Mouse (Mus musculus) midbrain, embryonic 13.5 days (tissue): ENCODE results near the gene Cox4i2. TPM values are rescaled to one million over a fixed set of nuclear protein-coding genes. Genes with fewer than 3 reads are reported as not detected.
A peak's percentile ranks its signal among the peaks of the same experiment; 100 is the strongest.

Experiments
- ATAC-seq: fragments of 200-750 bp; cut with Nextera tagmentation; 2 replicates; pipeline ENCODE4 v1.8.0; 2017; ENCODE audit warnings: mild to moderate bottlenecking, moderate TSS enrichment, moderate library complexity
- H3K27ac ChIP-seq: fragments of 300-500 bp; sonication (generic); 2 replicates; pipeline ENCODE4 v1.5.1; 2015; ENCODE audit warnings: inconsistent platforms, mild to moderate bottlenecking, moderate library complexity
- H3K27me3 ChIP-seq: fragments of 300-500 bp; sonication (generic); 2 replicates; pipeline ENCODE4 v1.6.1; 2015; ENCODE audit warnings: mild to moderate bottlenecking, inconsistent platforms
- H3K36me3 ChIP-seq: fragments of 300-500 bp; sonication (generic); 2 replicates; pipeline ENCODE4 v1.6.1; 2015; ENCODE audit warnings: mild to moderate bottlenecking, inconsistent platforms
- H3K4me1 ChIP-seq: fragments of 300-500 bp; sonication (generic); replicated peaks from 2 replicates; pipeline ENCODE4 v1.6.1; 2015; ENCODE audit warnings: inconsistent platforms
- H3K4me2 ChIP-seq: fragments of 300-500 bp; sonication (generic); replicated peaks from 2 replicates; pipeline ENCODE4 v1.6.1; 2015; ENCODE audit warnings: moderate library complexity, mild to moderate bottlenecking, inconsistent platforms
- H3K4me3 ChIP-seq: fragments of 300-500 bp; sonication (generic); replicated peaks from 2 replicates; pipeline ENCODE4 v1.5.1; 2015; ENCODE audit warnings: mild to moderate bottlenecking, inconsistent platforms
- H3K9ac ChIP-seq: fragments of 300-500 bp; sonication (generic); replicated peaks from 2 replicates; pipeline ENCODE4 v1.6.1; 2015; ENCODE audit warnings: mild to moderate bottlenecking, inconsistent platforms
- H3K9me3 ChIP-seq: fragments of 300-500 bp; sonication (generic); 2 replicates; pipeline ENCODE4 v1.6.1; 2016; ENCODE audit warnings: mild to moderate bottlenecking, inconsistent platforms
- WGBS: fragments of 180-500 bp; shearing (Covaris S2); methylation state at CpG from one replicate; pipeline ENCODE4 v1.1.7; 2015; 5-methylcytosine and 5-hydroxymethylcytosine counted together
- polyA plus RNA-seq: library from polyadenylated mRNA; unstranded; fragments of >200 nt; fragmentation: Nextera tagmentation; extraction: Ambion mirVana; gene quantifications from 2 replicates; pipeline ENCODE4 v1.2.1, GENCODE M21; 2015

The Cox4i2 gene
- polyA plus RNA-seq, 1 experiment from 2014 or later = 5.5 TPM

DNA sequence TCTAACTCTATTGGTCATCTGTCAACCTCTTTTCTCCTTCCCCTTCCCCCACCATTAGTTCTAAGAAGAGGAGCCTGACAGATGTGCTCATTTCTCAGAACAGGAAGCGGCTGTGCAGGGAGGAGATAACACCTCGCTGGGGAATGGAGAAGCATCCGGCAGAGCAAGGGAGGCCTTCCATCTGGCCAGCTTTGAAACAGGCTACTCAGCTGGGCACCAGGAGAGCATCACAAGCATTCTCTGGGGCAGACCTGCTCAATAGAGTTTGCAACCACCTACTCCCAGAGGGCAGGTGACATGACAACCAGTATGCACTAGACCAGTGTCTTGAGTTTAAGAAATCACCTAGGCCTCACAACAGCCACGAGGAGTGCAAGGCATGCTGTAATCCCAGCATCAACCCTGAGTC lies 35.6 kb downstream of the Cox4i2 start:
- no peaks in the 10 kb centered on the region for H3K27me3 ChIP-seq
- no peak for ATAC-seq

GRCm38 (mm10) chr2:152792461-152792860 lies 38.5 kb downstream of the Cox4i2 start:
- WGBS = 68% methylated on average over 2 of the region's 2 CpGs
- Histone ChIP-seq H3K27ac (no peak overlapping the region), H3K4me1 (peaks cover 19% of the 10 kb centered on the region), H3K36me3 (no peaks in the 10 kb centered on the region), H3K9ac (no peak overlapping the region), H3K9me3 (no peaks in the 10 kb centered on the region), H3K4me2 (no peak overlapping the region), H3K4me3 (no peak overlapping the region), H3K27me3 (no peaks in the 10 kb centered on the region)
- no peak for ATAC-seq

More for the DNA sequence above, 35.6 kb downstream of the Cox4i2 start:
- Histone ChIP-seq H3K4me3 (no peak overlapping the region), H3K9ac (no peak overlapping the region), H3K9me3 (no peaks in the 10 kb centered on the region), H3K4me2 (no peak overlapping the region), H3K36me3 (no peaks in the 10 kb centered on the region), H3K27ac (no peak overlapping the region), H3K4me1 (peaks cover 19% of the 10 kb centered on the region)
- 73% methylated on average over 4 of the region's 4 CpGs for WGBS

GRCm38 (mm10) chr2:152793381-152793780 lies 39.4 kb downstream of the Cox4i2 start:
- H3K27ac ChIP-seq = no peak overlapping the region
- H3K4me2 ChIP-seq = no peak overlapping the region
- no peaks in the 10 kb centered on the region for H3K27me3 ChIP-seq
- H3K9ac ChIP-seq = no peak overlapping the region
- ATAC-seq = no peak
- peaks cover 19% of the 10 kb centered on the region for H3K4me1 ChIP-seq
- no peaks in the 10 kb centered on the region for H3K36me3 ChIP-seq
- WGBS = 94% methylated on average over 5 of the region's 5 CpGs
- H3K4me3 ChIP-seq = no peak overlapping the region
- no peaks in the 10 kb centered on the region for H3K9me3 ChIP-seq

DNA sequence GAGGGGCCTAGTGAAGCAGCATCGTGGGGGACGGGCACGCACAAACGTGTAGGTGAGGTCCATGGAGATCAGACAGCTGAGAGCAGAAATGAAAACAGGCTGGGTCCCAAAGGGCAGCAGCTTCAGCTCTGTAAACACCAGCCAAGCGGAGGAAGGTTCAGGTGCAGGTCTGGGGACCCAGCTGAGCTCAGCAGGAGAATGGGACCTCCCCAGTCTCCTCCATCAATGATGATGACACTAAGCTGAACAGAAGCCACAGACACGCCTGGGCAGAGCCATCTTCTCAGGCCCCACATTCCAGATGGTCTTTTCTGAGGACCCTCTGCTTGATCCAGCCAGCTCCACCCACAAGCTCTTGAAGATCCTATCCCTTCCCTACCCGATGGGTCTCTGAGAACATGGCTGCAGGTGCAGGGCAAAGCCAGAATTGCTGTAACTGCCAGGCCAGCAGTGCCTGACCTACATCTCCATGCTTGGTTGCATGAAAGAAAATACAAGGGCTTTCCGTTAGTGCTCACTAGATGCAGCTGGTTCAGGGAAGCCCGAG lies 40.4 kb downstream of the Cox4i2 start:
- H3K9me3 ChIP-seq = no peaks in the 10 kb centered on the region
- ATAC-seq = no peak
- 81% methylated on average over 9 of the region's 9 CpGs for WGBS
- H3K4me3 ChIP-seq = no peak overlapping the region
- no peak overlapping the region for H3K9ac ChIP-seq
- peaks cover 10% of the 10 kb centered on the region for H3K4me1 ChIP-seq
- H3K4me2 ChIP-seq = no peak overlapping the region
- no peaks in the 10 kb centered on the region for H3K27me3 ChIP-seq
- no peak overlapping the region for H3K27ac ChIP-seq
- H3K36me3 ChIP-seq = no peaks in the 10 kb centered on the region

- WGBS = 100% methylated on average over 1 of the region's 1 CpGs
- no peak overlapping the region for H3K9ac ChIP-seq
- H3K4me1 ChIP-seq = 0 out of 2 replicates have a peak, but pooled peaks cover 4% of the 10 kb centered on the region
- H3K4me3 ChIP-seq = no peak overlapping the region
- H3K36me3 ChIP-seq = no peaks in the 10 kb centered on the region
- H3K27me3 ChIP-seq = no peaks in the 10 kb centered on the region
- no peak overlapping the region for H3K27ac ChIP-seq
- ATAC-seq = no peak
- H3K4me2 ChIP-seq = no peak overlapping the region
- no peaks in the 10 kb centered on the region for H3K9me3 ChIP-seq
Observed at GRCm38 (mm10) chr2:152797589-152797988, 43.6 kb downstream of the Cox4i2 start.

- WGBS = 80% methylated on average over 7 of the region's 7 CpGs
- H3K4me3 ChIP-seq = no peak overlapping the region
Observed at GRCm38 (mm10) chr2:152799954-152800761, 46.2 kb downstream of the Cox4i2 start.

GRCm38 (mm10) chr2:152800762-152801113 lies 46.8 kb downstream of the Cox4i2 start:
- Histone ChIP-seq H3K4me2 (no peak overlapping the region), H3K36me3 (no peaks in the 10 kb centered on the region), H3K9me3 (no peaks in the 10 kb centered on the region), H3K9ac (no peak overlapping the region), H3K27ac (no peak overlapping the region), H3K4me3 (no peak overlapping the region), H3K4me1 (peaks cover 22% of the 10 kb centered on the region), H3K27me3 (no peaks in the 10 kb centered on the region)
- no peak for ATAC-seq

More at GRCm38 (mm10) chr2:152799954-152800761, 46.2 kb downstream of the Cox4i2 start:
- H3K4me1 ChIP-seq = peaks cover 16% of the 10 kb centered on the region
- H3K9me3 ChIP-seq = no peaks in the 10 kb centered on the region
- ATAC-seq = no peak
- H3K36me3 ChIP-seq = no peaks in the 10 kb centered on the region
- H3K4me2 ChIP-seq = no peak overlapping the region
- H3K27me3 ChIP-seq = no peaks in the 10 kb centered on the region
- H3K9ac ChIP-seq = no peak overlapping the region
- H3K27ac ChIP-seq = no peak overlapping the region

DNA sequence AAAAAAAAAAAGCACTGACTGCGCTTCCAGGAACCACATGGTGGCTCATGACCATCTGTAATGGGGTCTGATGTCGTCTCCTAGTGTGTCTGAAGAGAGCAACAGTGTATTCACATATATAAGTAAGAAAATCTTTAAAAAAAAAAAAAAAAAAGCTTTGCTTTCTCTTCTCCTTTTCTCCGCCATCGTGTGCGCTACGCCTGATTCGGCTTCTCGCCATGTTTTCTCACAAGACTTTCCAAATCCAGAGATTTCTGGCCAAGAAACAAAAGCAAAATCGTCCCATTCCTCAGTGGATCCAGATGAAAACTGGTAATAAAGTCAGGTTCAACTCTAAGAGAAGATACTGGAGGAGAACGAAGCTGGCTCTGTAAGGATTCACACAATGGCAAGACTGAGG lies 48.3 kb downstream of the Cox4i2 start:
- Histone ChIP-seq H3K4me2 (no peak overlapping the region), H3K9ac (no peak overlapping the region), H3K9me3 (no peaks in the 10 kb centered on the region), H3K4me3 (no peak overlapping the region), H3K27me3 (no peaks in the 10 kb centered on the region), H3K36me3 (no peaks in the 10 kb centered on the region), H3K27ac (no peak overlapping the region), H3K4me1 (peaks cover 32% of the 10 kb centered on the region)
- no peak for ATAC-seq
- WGBS = 94% methylated on average over 10 of the region's 10 CpGs

- H3K27ac ChIP-seq = no peak overlapping the region
- no peak overlapping the region for H3K4me2 ChIP-seq
- H3K9me3 ChIP-seq = no peaks in the 10 kb centered on the region
- no peak overlapping the region for H3K4me3 ChIP-seq
- no peak for ATAC-seq
- H3K36me3 ChIP-seq = no peaks in the 10 kb centered on the region
- H3K9ac ChIP-seq = no peak overlapping the region
- H3K27me3 ChIP-seq = no peaks in the 10 kb centered on the region
- H3K4me1 ChIP-seq = peaks cover 32% of the 10 kb centered on the region
- WGBS = 84% methylated on average over 5 of the region's 5 CpGs
Observed at GRCm38 (mm10) chr2:152803081-152803480, 49.1 kb downstream of the Cox4i2 start.

DNA sequence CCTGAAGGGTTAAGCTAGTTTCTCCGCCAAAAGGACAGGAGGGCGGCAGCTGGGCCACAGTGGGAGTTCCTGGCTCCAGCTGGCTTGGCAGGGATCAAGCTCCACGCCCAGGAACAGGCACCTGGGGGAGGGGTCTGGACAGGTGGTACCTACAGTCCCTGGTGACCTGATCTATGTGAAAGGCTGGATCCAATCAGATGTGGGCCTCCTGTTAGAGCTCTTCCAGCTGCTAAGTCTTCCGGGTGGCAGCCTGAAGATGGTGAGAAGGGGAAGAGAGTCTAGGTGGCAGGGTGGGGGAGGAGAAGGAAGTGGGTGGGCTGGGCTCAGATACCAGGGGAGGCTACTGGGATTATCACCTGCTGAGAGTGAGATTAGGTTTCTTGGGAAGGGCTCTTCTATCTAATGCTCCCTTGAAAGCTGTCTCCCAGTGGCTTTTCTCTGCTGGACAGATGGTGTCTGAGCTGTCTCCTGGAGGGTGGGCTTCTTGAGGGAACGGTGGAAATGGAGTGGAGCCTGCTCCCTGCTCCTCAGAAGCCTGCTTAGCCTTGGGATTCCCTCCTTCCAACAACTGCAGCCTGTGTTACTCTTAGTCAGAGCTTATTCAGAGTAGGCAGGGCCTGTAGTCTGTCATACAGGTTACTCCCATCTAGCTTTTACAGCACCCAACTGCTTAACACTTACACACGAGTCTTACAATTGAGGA lies 50.6 kb downstream of the Cox4i2 start:
- Histone ChIP-seq H3K27me3 (no peaks in the 10 kb centered on the region), H3K4me1 (peaks cover 32% of the 10 kb centered on the region), H3K9me3 (no peaks in the 10 kb centered on the region), H3K4me3 (no peak overlapping the region), H3K36me3 (no peaks in the 10 kb centered on the region), H3K4me2 (no peak overlapping the region; the same call in 1 of the 2 replicates), H3K27ac (peak overlapping the region; percentile 42), H3K9ac (0 out of 2 replicates have a peak overlapping the region, but pooled peaks have one; percentile 24)
- WGBS = 10% methylated on average over 6 of the region's 6 CpGs
- ATAC-seq = peak; percentile 72; the same call in 1 of the 2 replicates

GRCm38 (mm10) chr2:152805111-152805490 lies 51.1 kb downstream of the Cox4i2 start:
- peak overlapping the region; percentile 42; the same call in 1 of the 2 replicates for H3K27ac ChIP-seq
- no peak overlapping the region for H3K4me3 ChIP-seq
- H3K4me1 ChIP-seq = peaks cover 32% of the 10 kb centered on the region
- no peak for ATAC-seq
- WGBS = 41% methylated on average over 5 of the region's 5 CpGs
- H3K27me3 ChIP-seq = no peaks in the 10 kb centered on the region
- H3K9ac ChIP-seq = 0 out of 2 replicates have a peak overlapping the region, but pooled peaks have one; percentile 1
- no peaks in the 10 kb centered on the region for H3K36me3 ChIP-seq
- no peaks in the 10 kb centered on the region for H3K9me3 ChIP-seq
- no peak overlapping the region for H3K4me2 ChIP-seq

DNA sequence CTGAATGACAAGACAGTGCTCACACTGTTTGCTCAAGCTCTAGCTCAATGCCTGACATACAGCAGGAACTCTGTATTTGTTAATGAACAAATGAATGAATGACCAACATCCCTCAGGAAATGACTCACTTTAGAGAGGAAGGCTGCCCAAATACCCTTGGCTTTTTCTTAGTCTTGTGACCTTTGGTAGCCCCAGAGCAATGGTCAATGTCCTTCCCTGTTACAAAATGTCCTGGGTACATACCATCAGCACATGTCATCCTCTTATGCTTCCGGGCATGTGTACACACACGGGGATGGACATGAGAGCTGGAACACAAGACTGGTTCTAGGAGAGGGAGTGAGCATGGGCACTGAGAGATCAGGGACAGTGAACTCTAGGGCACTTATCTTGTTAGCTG lies 52.1 kb downstream of the Cox4i2 start:
- Histone ChIP-seq H3K27me3 (no peaks in the 10 kb centered on the region), H3K9me3 (no peaks in the 10 kb centered on the region), H3K4me3 (no peak overlapping the region), H3K36me3 (0 out of 2 replicates have a peak, but pooled peaks cover under 1% of the 10 kb centered on the region), H3K4me2 (no peak overlapping the region), H3K27ac (no peak overlapping the region), H3K9ac (no peak overlapping the region), H3K4me1 (peaks cover 35% of the 10 kb centered on the region)
- no peak for ATAC-seq
- WGBS = 86% methylated on average over 2 of the region's 2 CpGs
